Mouse (Mus musculus) E14TG2a.4 (cell line): ENCODE measurements at regions not wholly inside any gene's neighbourhood (a gene's known extent, or its start where the extent isn't known, plus 50 kb on each side); places are given as distances from the start of the nearest gene placed in this dataset.

ENCODE experiments used
- CTCF ChIP-seq: conservative IDR thresholded peaks from 2 replicates; pipeline ENCODE4 v1.5.1; 2014; ENCODE audit warnings: low read length
- POU5F1 ChIP-seq: IDR thresholded peaks from 2 replicates; pipeline ENCODE4 v1.6.1; 2014; ENCODE audit warnings: low read length, borderline replicate concordance

DNA sequence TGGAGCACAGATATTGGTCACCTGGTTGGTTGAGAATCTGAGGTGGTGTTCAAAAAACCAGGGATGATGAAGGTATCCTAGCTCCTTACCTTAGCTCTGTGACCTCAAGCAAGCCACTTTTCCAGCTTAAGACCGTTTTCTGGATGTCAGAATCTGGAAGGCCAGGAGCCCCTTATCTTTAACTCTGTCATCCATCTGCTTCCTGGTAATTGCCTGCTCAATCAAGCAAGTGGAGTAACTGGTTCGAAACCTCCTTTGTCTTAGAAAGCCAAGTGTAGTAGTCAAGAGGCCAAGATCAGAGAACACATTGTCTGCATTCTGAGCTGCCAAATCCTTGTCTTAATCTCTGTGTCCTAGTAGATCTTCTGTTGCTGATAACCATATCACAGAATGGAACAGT is 95.9 kb upstream of the Tmem164 start:
- TF ChIP-seq CTCF, result no peak
- no peak for TF ChIP-seq POU5F1
